Mouse (Mus musculus): ENCODE measurements around the gene Rsrp1.
"Not testable (repeated sequence)": the region's sequence is repeated elsewhere in the genome, so short reads cannot be mapped to it uniquely, and the experiment has no call there.

Gene Rsrp1

DNA sequence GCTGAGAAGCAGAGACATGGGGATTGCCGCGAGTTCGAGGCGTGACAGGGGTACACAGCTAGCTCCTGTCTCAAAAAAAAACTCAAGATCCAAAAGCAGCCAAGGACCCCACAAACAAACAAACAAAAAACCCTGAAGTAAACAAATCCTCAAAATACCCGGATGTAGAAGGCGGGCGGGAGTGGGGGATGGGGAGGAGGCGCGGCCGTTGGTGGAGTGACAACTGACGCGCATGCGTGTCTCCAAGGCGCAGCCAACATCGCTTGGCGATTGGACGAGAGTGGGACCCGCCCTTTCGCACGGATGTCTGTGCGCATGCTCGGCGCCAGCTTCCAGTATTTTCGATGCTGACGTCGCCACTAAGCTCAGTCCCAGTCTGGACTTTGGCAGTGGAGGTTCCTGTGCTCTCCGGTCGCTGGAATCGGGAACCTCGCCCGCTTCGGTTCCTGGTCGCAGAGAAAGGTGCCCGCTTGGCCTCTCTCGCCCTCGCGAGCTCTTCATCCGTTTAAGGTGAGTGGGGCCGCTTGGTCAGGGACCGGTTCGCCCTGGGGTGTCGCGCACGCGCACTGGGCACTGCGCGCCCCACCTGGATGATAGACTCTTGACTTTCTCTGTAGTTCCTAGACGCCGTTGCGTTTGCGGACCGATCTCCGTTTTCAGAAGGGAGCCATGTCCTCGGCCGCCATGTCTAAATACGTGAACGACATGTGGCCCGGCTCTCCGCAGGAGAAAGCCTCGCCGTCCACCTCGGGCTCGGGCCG, at the start of gene Rsrp1:
Gene Rsrp1 (plus strand): TSS at position 335 of the 761 bp plus-strand sequence.
- peak; percentile 98 for DNase-seq

DNA sequence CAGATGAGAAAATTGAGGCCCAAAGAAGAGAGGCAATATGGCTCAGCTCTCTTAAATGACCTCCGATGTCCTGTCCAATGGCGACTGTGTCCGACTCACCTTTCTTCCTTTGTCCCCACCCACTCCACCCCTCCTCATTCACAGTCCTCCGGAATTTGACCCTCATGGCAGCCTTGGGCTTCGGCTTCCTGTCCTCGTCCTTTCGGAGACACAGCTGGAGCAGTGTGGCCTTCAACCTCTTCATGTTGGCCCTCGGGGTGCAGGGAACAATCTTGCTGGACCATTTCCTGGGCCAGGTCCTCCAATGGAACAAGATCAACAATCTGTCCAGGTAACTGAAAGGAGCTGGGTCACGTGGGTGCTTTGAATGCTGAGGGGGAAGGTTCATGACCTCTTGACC, 47.2 kb upstream of the Rsrp1 start:
- DNase-seq: no peak

- DNase-seq: peak; percentile 59
Measured at GRCm38 (mm10) chr4:134879410-134879981, 43.9 kb upstream of the Rsrp1 start.

DNA sequence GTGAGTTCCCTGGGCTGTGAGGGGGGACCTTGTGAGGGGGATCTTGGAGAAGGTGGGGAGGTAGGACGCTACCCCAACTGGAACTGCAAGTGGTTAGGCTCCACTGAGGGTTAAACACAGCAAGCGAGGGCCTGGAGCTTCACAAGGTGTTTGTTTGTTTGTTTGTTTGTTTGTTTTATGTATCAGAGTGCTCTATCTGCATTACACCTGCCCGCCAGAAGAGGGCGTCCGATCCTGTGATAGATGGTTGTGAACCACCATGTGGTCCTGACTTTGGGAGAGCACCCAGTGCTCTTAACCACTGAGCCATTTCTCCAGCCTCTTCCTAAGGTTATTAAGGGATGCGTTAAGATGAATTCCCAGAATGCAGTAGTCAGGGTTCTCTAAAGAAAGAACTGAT, 43.4 kb upstream of the Rsrp1 start:
- no peak for DNase-seq

DNA sequence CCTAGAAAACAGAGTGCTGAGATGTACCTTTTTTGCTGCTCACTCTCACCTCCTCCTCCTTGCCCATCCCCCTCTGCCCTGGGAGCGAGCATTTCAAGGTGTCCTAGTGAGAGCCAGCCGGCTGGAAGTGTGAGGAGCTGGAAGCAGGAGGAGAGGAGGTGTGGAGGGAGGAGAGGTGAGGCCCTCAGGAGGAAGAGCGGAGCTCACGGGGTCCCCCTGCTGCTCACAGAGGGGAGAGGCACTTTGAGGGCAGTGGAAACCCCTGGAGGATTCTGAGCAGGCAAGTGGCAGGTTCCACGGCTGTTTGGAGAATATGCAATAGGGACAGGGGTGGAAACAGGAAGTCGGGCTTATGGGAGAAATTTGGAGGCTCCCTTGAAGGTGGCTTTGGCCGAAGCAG, 40.1 kb upstream of the Rsrp1 start:
- DNase-seq: no peak

DNA sequence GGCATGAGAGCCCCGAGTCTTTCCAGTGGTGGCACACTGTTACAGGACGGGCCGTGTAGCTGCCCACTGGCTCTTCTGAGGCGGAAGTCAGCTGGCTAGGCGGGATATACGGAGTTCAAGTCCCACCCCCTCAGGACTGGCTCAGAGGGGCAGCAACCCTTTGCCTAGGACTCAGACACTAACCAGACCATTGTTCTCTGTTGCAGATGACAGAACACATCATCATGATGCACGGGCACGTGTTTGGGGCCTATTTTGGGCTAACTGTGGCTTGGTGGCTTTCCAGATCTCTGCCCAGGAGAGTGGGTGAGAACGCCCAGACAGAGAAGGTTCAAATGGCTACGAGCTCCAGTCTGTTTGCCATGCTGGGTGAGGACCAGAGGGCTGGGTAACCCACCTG, 39.6 kb upstream of the Rsrp1 start:
- no peak for DNase-seq

DNA sequence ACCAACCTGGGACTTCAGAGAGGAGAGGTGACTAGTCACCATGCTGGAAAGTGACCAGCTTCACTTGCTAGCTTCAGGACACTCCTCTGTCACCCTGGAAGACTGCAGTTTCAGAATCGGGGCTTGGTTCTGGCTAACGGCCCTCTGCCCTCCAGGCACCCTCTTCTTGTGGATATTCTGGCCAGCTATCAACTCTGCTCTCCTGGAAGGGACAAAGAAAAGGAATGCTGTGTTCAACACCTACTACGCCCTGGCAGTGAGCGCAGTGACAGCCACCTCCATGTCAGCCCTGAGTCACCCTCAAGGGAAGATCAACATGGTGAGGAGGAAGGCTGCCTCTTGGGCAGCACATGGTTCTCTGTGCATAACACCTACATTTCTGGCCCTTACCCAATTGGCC, 39.0 kb upstream of the Rsrp1 start:
- DNase-seq: no peak

GRCm38 (mm10) chr4:134892096-134892495, 31.3 kb upstream of the Rsrp1 start:
- peak; percentile 50 for DNase-seq

- DNase-seq: no peak
Measured at GRCm38 (mm10) chr4:134897256-134897655, 26.1 kb upstream of the Rsrp1 start.

GRCm38 (mm10) chr4:134901126-134901525, 22.3 kb upstream of the Rsrp1 start:
- DNase-seq: no peak

DNA sequence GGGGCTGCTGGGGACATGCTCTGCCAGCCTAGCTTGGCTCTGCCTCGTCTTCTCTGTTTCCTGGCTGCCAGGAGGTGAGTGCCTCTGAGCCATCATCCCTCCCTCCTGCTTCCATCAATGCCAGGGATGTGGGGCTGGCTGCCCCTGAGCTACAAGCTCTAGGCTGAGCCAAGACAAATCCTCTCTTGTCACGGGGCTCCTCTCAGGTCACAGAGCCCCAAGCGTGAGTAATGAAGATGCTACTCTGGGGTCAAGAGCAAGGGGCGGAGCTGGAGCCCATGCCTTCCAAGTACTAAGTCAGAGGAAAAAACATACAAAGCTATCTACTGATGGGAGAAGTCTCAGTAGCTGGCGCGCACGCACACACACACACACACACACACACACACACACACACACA, 20.3 kb upstream of the Rsrp1 start:
- no peak for DNase-seq

- not testable (repeated sequence) for DNase-seq
Measured at GRCm38 (mm10) chr4:134911406-134911805, 12.0 kb upstream of the Rsrp1 start.

DNA sequence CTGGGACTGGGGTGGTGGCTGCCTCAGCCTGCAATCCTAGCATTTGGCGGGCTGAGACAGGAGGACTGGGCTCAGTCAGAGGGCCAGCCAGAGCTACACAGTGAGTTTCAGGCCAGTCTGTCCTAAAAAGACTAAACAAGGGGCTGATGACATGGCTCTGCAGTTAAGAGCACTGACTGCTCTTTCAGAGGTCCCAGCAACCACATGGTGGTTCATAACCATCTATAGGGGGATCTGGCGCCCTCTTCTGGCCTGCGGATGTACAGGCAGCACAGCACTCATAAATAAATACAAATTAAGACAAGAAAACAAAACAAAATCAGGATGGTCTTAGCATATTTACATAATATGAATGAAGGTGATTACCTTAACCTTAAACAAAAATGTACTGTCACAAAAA, 10.0 kb upstream of the Rsrp1 start:
- DNase-seq: peak; percentile 20

GRCm38 (mm10) chr4:134914122-134914863, 9.1 kb upstream of the Rsrp1 start:
- DNase-seq: no peak

DNA sequence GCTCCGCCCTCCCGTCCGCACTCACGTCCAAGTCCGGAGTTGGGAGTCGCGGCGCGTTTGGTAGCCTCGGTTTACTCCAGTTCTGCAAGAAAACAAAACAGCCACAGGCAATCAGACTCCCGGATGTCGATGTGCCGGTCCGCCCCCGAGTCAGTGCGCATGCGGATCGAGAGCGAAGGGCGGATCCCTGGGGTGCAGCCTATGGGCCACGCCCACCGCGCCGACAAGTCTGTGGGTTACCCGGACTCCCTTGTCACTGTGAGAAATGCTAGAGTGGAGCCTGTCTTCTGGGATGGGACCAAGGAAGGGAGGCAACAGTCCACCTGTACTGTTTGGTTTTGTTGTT, 8.6 kb upstream of the Rsrp1 start, which contains the start of gene Tmem50a:
Gene Tmem50a (minus strand): TSS at position 161 of the 346 bp plus-strand sequence.
- peak; percentile 88 for DNase-seq

GRCm38 (mm10) chr4:134915223-134916050, 8.0 kb upstream of the Rsrp1 start:
- no peak for DNase-seq

- DNase-seq: no peak
Measured at GRCm38 (mm10) chr4:134917194-134917593, 6.2 kb upstream of the Rsrp1 start.

DNA sequence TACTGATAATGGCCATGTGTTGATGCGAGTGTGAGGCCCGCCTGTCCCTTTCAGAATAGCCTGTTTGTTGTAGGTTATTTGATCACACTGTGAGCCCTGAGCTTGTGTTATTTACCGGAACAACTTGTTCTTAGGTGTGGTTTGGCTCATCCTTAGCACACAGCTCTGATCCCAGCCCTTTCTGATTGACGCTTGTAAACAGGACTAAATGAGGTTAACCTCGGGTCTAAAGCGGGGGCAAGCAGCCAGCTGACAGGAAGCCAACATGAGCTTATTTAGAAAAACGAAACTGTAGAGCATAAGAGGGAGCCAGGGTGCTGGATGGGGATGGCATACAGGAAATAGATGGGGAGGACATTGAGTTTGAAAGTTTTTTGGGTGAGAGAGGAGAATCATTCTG, 5.0 kb upstream of the Rsrp1 start:
- DNase-seq: no peak

- no peak for DNase-seq
Measured at GRCm38 (mm10) chr4:134919733-134920540, 3.5 kb upstream of the Rsrp1 start.

DNA sequence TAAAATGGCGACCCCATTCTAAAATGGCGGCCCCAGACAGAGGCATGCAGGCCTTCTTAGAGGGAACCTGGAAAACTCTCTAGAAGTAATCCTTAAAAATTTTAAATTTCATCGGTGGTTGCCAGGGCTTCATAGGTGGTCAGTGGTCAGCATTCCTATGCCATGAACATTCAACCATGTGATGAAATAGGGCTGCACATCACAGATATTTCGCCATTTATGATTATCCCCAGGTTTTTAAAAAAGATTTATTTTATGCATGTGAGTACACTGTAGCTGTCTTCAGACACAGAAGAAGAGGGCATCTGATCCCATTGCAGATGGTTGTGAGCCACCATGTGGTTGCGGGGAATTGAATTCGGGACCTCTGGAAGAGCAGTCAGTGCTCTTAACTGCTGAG, 2.8 kb upstream of the Rsrp1 start:
- DNase-seq: no peak

- DNase-seq: no peak
Measured at GRCm38 (mm10) chr4:134921703-134922102, 1.7 kb upstream of the Rsrp1 start.
